Mouse (Mus musculus): ENCODE measurements around the gene Prps1l3.

Gene Prps1l3

GRCm38 (mm10) chr12:57243671-57244495 is 13.7 kb downstream of the Prps1l3 start:
- DNase-seq, result no peak

DNA sequence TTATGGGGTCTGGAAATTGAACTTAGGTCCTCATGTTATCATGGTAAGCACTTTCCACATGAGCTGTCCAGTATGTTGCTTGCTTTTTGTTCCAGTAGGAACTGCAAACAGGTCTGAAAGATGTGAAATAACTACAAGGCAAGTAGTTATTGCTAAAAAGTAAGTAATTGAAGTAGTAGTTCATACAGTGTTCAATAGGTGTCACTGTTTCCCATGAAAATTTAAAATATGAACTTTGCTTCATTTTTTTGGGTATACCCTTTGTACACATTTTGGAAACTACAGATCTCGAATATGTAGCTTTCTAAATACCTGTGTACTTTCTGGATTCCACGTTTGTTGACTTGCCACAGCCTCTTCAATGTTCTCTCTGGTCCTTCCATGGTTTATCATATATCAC is 28.4 kb downstream of the Prps1l3 start:
- no peak for DNase-seq

DNA sequence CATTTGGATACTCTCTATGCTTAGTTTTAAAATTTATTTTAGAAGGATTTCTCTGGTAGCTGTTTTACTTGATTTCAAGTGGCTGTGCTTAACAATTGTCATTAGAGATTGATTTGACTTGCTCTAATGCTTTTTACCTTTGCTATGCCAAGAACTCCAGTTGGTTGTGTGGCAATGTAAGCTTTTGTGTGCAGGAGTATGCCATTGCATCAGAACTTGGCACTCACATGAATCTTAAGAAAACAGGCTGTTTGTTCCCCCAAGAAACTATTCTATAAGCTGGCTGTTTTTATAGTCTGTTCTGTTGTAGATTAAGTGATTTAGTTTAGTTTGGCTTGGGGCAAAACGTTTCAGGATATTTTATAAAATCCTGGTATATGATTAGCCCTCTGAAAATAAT is 45.2 kb downstream of the Prps1l3 start:
- no peak for DNase-seq

DNA sequence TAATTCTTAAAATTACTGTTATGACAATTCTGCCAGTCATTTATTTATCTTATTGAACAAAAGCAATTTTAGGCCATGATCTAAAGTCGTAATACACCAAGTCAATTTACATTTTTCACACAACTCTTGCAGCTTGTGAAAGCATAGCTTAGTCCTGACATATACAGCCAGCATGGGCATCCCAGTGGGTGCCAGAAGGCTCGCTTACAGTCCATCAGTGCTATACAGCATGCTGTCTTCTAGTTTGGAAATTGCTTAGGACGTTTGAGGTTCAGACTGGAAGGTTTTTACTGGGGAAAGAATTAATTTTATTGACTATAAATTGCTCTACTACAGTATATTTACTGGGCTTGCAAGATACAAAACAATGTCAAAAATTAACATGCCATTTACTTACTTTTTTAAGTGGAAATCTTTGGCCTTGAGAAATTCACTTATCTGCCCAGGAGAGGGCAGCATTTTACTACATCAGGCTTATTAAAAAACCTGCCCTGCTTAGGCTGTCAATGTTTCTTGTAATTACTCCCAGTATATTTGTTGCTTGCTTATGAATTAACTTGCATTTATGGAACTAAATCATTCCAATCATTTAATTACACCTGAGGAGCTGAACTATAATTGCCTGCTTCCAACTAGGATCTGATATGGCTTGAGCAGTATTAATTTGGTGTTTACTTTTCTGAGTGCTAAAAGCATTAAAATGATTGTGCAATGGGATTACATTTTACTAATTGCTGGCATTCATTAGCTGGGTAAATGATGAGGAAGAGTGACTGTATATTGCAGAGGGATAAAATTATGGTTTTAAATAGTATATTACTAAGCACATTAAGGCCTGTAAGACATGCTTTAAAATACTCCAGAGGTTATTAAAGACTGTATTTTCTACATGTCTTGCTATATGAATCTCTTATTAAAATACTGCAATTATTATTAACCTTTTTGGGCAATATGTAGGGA is 51.2 kb downstream of the Prps1l3 start:
- DNase-seq, result no peak

DNA sequence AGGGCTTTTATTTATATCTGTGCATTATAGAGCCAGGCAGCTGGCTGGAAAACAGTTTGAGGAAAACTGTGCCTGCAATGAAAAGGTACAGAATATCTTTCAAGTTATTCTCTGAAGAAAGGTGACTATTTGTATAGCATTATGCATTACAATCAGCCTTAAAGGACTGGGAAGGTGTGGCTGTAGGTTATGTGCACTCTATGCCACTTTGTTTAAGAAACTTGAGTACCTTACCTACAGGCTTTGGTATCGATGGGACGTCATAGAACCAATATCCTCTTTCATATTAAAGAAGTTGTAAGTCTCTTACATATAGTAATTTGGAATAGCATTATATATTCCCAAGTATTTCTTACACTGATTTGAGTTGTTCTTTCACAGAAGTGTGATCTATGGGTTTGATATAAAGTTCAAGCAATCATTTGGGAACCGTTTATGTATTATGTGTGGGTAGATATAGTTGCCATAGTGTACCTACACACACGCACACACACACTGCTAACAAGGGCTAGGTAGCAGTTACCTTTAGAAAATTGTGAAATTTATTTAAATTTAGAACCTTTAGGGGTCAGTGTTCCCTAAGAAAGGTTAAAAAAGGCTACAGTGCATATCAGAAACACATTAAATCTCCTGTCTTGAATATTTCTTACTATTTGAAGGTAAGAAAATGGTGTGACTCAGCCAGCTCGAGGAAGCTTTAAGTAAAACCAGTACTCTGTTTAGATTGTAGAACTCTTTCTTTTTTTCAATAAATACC is 55.3 kb downstream of the Prps1l3 start:
- DNase-seq, result no peak

Data from thymus, postnatal 36 days (tissue).